Mouse (Mus musculus) thymus, adult 2 months (tissue): ENCODE results near the gene Nol4l.

Experiments
- CTCF ChIP-seq: fragments of 200-500 bp; IDR thresholded peaks from 2 replicates; pipeline ENCODE4 v1.5.1; 2012; ENCODE audit warnings: mild to moderate bottlenecking, control low read depth, low read length, moderate library complexity, borderline replicate concordance; ENCODE audit not compliant: control insufficient read depth, poor library complexity, insufficient read depth; ENCODE audit errors: extremely low read depth
- POLR2A ChIP-seq: fragments of 200-500 bp; IDR thresholded peaks from 2 replicates; pipeline ENCODE4 v1.6.1; 2012; ENCODE audit warnings: mild to moderate bottlenecking, low read length, control low read depth, moderate library complexity; ENCODE audit not compliant: control insufficient read depth, poor library complexity, insufficient read depth; ENCODE audit errors: extremely low read depth

- no peak for TF ChIP-seq POLR2A
- TF ChIP-seq CTCF: 0 out of 2 replicates have a peak, but pooled peaks have one; percentile 5
These were observed 35.4 kb downstream of the Nol4l start for GRCm38 (mm10) chr2:153494293-153494811.
